Mouse (Mus musculus) myocyte (in vitro differentiated cells): ENCODE measurements around the gene Prss34.

Experiments used
- CEBPB ChIP-seq: IDR thresholded peaks from 2 replicates; pipeline ENCODE4 v1.6.1; 2011; ENCODE audit warnings: mild to moderate bottlenecking, moderate library complexity; ENCODE audit not compliant: poor library complexity, insufficient read depth, severe bottlenecking
- MYOD1 ChIP-seq, 3 experiments: IDR thresholded peaks; one replicate each; pipeline ENCODE4 v1.6.1; 2011; ENCODE audit warnings: control low read depth in 2 of 3, low read depth in 2 of 3, mild to moderate bottlenecking in 2 of 3, moderate library complexity in 1 of 3; ENCODE audit not compliant: insufficient read length in 2 of 3, control insufficient read depth in 1 of 3
- POLR2A ChIP-seq: IDR thresholded peaks from one replicate; pipeline ENCODE4 v1.6.1; 2011; ENCODE audit warnings: low read depth, mild to moderate bottlenecking, control low read depth, moderate library complexity; ENCODE audit not compliant: insufficient read length
- TCF12 ChIP-seq: IDR thresholded peaks from one replicate; pipeline ENCODE4 v1.6.1; 2011; ENCODE audit warnings: mild to moderate bottlenecking, control low read depth; ENCODE audit not compliant: poor library complexity, insufficient read depth, severe bottlenecking

DNA sequence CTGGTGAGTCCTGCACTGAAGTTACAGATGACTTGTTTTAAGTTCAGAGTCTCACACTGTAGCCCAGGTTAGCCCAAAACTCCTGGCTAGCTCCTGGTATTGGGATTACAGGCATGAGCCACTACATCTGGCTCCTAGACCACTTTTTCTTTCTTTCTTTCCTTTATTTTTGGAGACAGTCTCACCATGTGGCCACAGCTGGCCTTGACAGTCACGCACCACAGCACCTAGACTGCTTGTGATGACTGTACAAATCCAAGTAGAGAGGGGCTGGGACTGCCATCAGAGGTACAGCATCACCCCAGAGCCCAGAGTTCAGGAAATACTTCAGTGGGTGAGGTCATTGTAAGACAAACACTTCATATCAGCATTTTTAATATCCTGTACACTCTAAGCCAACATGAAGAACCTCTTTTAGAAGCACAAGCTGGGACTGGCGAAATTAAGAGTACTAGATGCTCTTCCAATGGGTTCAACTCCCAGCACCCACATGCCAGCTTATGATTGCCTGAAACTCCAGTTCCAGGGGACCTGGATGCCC, 27.3 kb upstream of the Prss34 start:
- no peak for TF ChIP-seq CEBPB
- TF ChIP-seq POLR2A = no peak
- no peak for TF ChIP-seq MYOD1 (IDR thresholded peaks at IDR 0.05; ENCODE audit: control insufficient read depth in 1 of 3, insufficient read length in 2 of 3, low read depth in 2 of 3)
- no peak for TF ChIP-seq TCF12
